Mouse (Mus musculus) spleen, adult 2 months (tissue): ENCODE data around the gene Dbn1.

Experiments used
- CTCF ChIP-seq: fragments of 200-500 bp; IDR thresholded peaks from 2 replicates; pipeline ENCODE4 v1.5.1; 2011; ENCODE audit warnings: mild to moderate bottlenecking, inconsistent platforms; ENCODE audit not compliant: insufficient read depth, insufficient read length, insufficient replicate concordance; ENCODE audit errors: extremely low read depth
- POLR2A ChIP-seq: fragments of 200-500 bp; IDR thresholded peaks from 2 replicates; pipeline ENCODE4 v1.6.1; 2011; ENCODE audit warnings: low read depth, low read length, inconsistent platforms

- TF ChIP-seq POLR2A (peak; percentile 88), CTCF (peak; percentile 90)
These were observed 25.3 kb upstream of the Dbn1 start, which contains the start of gene Pdlim7 for GRCm38 (mm10) chr13:55513111-55513748.
